Mouse (Mus musculus) embryo, embryonic 9.5 days (tissue): ENCODE results near the gene Mthfsd.

Experiments
- DNase-seq: peaks from one replicate; pipeline ENCODE4 v3.0.0-alpha.2; 2017; ENCODE audit errors: extremely low spot score

Mthfsd gene

GRCm38 (mm10) chr8:121088871-121089630, 19.1 kb downstream of the Mthfsd start:
- DNase-seq = no peak

GRCm38 (mm10) chr8:121088281-121088680, 19.9 kb downstream of the Mthfsd start:
- DNase-seq = no peak

GRCm38 (mm10) chr8:121086004-121086900, 21.9 kb downstream of the Mthfsd start:
- DNase-seq = no peak

DNA sequence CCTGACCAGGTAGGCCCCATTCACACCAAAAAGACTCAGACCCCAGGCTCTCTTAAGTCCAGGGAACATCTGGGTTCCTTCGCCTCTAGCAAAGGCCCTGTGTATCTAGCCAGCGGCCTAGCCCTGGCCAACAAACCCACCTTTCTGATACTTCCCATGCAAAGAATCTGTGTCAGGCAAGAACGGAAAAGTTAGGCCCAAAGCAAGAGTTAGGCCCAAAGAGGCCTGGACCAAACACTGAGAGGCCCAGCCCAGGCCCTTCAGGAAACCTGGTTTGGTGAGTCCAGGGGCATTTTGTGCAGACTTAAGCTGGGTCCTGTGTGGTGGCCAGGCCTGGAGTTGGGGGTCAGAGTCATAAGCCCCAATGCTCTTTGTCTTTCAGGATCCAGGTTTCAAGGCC, 22.6 kb downstream of the Mthfsd start:
- no peak for DNase-seq

GRCm38 (mm10) chr8:121085011-121085410, 23.2 kb downstream of the Mthfsd start:
- DNase-seq = no peak

- no peak for DNase-seq
These were observed 23.8 kb downstream of the Mthfsd start, which contains the start of gene Foxf1 for GRCm38 (mm10) chr8:121084210-121084951. Gene Foxf1, plus strand, starts transcription at chr8:121084386.

DNA sequence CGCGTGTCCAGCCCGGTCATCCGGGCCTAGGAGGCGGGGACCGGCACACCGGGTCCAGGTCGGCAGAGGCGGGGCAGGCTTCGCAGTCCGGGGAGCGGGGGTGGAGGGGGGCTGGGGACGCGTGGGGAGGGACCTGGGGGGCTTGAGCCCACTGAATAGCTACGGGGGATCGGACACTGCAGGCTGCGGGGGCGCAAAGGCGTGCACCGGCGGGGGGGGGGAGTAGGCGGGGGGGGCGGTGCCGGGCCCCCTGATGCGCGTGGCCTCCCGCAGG, 24.3 kb downstream of the Mthfsd start:
- no peak for DNase-seq

DNA sequence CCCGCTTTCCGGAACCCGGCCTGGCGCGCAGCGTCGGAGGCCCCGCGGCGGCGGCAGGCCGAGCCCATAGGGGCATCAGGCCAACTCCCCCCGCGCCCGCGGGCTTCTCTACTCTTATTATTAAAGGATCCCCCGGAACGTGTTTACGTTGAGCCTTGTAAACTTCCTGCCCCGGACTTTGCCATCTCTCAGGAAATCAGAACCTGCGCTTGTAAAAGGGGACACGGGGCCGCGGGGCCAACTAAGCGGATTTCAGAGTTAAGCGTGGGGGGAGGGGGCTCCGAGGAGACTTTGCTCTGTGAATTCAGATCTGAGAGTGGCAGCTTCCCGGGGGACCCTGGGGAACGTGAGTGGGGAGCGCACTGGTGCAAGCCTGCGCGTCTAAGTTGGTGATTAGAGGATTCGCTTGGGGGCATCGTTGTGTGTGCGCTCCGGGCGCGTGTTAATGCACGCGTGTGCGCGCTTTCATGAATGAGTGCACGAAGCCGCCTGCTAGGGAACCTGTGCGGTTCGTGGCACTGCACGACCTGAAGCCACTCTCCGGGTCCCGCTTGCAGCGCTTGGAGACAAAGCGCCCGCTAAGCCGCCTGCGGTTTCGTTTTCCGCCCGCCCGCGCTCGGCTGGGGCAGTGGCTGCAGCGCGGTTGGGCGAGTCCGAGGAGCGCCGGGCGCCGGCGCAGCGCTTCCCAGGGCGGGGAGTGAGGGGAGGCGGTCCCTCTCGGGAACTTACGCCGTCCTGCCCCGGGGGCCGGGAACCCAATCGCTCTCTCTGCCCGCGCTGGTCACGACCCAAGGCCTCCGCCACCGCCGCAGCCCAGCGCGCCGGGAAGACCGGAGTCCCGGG, 24.9 kb downstream of the Mthfsd start:
- DNase-seq = peak; percentile 84

DNA sequence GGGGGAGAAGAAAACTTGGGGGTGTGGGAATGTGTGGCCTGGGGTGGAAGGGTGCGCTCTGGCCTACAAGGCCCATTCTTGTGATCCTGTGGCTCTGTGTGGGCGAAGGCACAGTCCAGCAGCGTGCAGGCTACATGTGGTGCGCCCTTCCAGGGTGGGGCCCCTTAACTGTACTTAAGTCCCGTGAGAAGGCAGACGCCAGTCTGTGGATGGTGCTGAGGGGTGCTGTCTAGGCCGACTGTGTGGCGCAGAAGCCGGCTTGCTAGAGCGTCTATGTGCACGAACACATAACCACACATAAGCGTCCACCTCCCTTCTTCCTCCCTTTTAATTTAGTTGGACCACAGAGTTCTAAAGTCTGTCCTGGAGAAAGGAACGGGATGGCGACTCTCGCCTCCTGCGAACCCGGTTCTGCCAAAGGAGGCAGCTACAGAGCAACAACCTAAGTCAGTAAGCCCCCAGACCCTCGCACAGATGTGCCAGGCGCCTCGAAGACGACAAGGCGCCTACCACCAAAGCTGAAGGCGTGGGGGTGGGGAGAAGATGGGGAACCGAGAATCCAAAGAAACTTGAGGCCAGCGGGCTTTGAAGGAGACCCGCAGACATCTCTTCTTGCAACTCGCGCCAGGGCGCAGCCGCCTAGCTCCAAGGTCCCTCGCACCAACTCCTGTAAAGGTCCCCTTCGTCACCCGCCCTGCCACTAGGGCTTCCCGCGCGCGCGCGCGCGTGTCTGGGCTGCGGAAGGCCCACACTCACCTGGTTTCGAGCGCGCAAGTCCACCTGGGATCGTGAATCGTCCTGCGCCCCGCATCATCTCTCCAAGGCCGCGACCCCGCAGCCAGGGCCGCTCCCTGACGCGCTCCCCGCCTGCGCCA, 25.7 kb downstream of the Mthfsd start:
- no peak for DNase-seq

DNA sequence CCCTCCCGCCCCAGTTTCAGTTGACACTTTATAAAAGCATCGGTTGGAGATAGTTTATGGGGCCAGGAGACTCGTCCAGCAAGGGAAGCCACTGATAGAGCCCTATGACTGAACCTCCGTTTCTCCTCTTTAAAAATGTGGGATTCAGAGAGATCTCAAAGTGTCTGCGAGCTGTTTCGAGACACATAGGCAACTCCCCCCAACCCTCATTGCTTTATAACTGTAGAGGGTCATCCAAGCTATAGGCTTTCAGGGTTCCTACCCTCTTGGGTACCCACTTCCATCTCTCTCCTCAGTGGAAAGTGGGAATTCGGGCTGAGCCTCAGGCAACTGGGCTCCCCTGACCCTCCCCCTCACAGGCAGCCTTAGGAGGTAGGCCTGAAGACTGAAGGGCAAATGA, 26.8 kb downstream of the Mthfsd start:
- no peak for DNase-seq

DNA sequence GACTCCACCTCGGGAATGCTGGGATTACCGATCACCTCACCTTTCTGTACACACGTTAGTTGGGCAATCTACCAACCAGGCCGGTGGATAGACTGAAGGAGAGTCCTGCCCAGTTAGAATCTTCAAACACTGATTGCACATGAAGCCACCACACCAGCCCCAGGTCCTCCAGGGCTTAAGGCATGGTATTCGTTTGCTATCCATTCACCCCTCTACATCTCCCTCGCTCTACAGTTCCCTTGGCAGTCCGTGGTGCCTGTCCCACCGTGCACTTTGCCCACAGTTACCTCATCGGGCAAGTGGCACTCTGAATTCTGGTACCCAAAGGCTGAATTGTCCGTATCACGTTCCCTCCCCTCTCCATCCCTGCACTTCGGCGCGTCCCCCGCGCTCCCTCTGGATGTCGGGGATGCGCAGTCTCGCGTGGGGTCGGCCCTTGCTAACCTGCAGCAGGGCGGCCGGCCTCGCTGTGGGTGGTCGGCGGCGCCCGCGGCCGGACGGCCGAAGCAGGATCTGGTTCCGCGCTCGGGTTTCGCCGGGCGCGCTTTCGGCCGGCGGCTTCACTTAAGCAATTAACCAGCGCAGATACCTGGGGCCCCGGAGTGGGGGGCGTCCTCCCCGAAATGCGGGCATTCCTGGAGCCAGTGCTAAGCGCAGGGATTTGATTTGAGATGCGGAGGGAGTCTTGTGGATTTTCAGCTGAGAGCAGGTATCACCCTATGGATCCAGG, 27.7 kb downstream of the Mthfsd start:
- no peak for DNase-seq

DNA sequence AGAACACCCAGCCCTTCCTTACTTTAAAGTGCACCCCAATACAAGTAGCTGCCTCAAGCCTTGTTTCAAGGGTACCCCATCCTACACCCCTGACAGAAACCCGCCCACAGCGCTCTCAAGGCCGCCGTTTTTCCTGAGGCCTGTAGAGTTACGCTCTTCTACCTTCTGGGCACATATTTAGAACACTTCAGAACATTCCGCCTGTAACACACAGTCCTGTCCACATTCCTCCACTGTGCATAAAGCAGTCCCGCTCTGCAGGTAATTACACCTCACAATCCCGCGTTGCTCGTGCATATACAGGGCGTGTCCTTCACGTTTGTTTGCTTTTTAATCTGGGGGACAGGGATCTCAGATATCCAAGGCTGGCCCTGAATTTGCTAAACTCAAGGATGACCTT, 28.2 kb downstream of the Mthfsd start:
- DNase-seq = no peak

- no peak for DNase-seq
These were observed 29.0 kb downstream of the Mthfsd start for GRCm38 (mm10) chr8:121079201-121079600.

DNA sequence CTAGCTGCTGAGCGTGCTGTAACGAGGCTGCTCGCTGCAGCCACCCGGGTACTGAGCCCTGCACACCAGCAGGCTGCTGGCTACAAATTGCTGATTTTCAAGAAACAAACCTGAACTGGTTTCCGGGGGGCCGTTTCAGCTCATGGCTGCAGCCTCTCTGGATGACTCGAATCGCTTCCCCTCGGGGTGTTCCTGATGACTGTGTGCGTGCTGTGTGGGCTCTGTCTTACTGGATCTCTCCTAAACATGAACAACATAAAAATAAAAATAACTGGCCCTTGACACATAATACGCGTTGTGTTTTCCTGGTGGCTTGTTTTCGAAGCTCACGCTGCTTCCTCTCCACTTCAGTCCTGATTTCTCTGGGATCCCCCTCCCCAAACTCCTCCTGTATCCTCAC, 29.5 kb downstream of the Mthfsd start:
- no peak for DNase-seq

DNA sequence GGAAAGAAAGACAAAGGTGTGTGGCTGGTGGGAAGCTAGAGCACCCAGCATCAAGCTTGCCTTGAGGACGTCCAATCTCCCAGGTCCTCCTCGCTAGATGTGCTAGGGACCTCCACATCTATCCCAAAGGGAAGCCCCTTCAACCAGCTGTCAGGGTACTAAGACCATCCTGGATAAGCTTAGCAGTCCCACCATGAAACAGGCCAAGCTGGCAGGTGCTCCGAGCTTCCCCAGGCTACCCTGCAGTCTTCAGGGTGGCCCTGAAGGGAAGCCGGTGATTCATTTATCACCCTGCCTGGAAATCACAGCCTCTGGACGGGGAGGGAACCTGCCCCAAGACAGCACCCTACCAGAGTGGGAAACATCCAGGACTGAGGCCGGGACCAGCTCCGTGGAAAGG, 31.6 kb downstream of the Mthfsd start:
- no peak for DNase-seq

GRCm38 (mm10) chr8:121075936-121076335, 32.3 kb downstream of the Mthfsd start:
- DNase-seq = no peak

GRCm38 (mm10) chr8:121074848-121075145, 33.4 kb downstream of the Mthfsd start:
- no peak for DNase-seq

DNA sequence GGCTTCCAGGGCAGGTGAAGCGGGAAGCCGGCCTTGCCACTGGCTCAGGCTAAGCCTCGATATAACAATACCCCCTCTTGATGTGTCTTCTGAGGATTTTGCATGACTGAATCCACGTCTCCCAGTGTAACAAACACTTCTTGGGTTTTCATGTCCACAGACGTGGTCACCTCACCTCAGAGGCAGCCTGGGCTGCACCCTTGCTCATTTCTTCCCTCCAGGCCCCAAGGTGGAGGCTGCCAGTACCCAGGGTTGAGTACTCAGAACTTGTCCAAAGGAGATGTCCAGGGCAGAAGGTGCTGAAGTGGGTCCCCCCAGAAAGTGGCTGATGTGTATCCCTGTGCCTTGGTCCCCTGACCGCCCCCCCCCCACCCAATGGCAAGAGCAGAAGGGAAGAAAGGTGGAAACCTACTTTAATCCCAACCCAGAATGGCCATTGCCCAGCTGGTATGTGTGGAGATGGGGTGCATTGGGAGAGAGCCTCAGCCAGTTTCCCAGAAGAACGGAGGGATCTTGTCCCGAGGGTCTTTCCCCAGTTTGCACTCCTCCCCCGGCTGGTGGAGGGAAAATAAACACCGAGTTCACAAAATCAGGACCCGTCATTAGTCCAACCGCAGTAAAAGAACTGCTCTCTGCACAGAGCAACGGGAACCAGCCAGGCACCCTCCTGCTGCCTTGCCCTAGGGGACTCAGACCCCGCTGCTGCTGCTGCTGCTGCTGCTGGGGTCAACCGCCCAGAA, 33.9 kb downstream of the Mthfsd start:
- no peak for DNase-seq
